Mouse (Mus musculus) thymus, postnatal 10 days (tissue): ENCODE results near the gene Med13l.
A peak's percentile ranks its signal among the peaks of the same experiment; 100 is the strongest.

Experiments used
- DNase-seq, 2 experiments: peaks; one replicate each; pipeline ENCODE4 v3.0.0; 2021; ENCODE audit warnings: low spot score in 2 of 2

Med13l gene

DNA sequence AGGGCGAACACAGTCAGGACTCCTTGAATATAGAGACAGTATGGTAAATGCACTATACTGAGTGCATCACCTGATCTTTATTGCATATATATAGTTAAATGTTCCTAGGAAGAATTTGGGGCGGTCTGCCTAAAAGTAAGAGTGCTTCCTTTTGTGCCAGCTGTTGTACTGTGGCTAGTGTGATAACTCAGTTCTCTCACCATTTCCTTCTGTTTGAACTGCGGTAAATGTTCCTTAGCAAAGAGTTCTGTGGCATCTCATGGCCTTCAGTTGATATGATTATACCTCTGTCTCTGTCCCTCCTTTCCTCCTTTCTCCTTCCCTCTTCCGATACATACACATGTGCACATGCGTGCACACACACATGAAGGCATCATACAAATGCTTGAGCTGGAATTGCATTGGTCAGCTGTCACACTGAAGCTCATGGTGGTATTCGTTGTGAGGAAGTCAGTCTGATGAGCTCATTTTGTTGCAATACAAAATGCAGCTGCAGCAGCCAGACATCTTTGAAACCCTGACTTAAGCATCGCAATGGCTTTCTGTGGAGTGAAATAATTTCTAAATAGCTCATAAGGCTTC, 97.9 kb downstream of the Med13l start:
- DNase-seq, result no peak

DNA sequence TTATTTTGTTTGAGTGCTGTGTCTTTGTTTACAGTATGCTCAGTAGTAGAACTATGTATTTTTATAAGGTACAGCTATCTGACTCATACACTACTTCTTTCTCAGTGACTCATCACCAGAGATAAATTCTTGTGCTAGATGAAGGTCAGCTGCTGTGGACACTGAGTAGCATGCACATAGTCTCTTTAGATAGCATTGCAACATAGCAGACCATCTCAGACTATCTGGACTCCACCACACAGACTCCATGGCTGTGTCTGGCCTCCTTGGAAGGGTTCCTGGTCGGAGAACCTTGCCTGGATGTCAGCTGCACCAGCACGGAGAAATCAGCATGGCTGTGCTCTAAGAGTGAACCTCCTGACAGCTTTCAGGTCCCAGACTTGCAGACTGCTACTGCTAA, 99.2 kb downstream of the Med13l start:
- no peak for DNase-seq

DNA sequence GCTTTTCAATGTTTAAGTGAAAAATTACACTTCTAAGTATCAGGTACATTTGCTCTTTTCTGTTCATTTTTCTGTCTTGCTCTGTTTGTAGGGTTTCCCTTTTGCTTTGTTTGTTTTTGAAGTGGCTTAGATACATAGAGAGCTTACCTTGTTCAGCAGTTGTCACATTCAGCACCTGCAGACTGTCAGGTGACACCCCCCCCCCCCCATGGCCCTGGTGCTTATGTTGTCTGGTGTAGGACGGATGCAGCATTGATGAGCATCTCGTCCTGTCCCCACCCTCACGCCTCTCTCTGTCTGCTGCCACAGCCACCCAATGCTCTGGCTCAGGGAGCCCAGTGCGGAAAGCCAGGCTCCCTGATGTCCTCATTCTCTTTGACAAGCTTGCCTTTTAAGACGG, 101.3 kb downstream of the Med13l start:
- no peak for DNase-seq

GRCm38 (mm10) chr5:118663999-118664398, 103.5 kb downstream of the Med13l start:
- no peak for DNase-seq

- DNase-seq, result no peak
These were observed 104.5 kb downstream of the Med13l start for GRCm38 (mm10) chr5:118665023-118665422.

- no peak for DNase-seq
These were observed 106.1 kb downstream of the Med13l start for GRCm38 (mm10) chr5:118666437-118667207.

DNA sequence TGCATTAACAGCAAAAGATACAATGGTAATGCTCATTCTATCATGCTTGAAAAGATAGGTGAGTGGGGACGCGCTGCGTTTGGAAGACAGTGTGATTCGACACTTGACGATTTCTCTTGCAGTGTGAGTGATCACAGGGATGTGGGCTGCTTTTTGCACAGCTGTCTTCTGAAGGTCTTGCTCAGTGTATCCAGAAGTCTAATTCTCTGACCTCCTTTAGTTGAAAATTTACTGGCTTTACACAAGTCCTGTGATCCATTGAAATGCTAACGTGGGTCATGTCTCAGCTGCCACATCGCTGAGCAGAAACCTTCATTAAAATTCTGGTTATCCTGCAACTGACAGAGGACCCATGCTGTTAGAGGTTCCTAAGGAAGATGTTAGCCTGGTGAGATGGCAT, 107.4 kb downstream of the Med13l start:
- DNase-seq, result no peak

DNA sequence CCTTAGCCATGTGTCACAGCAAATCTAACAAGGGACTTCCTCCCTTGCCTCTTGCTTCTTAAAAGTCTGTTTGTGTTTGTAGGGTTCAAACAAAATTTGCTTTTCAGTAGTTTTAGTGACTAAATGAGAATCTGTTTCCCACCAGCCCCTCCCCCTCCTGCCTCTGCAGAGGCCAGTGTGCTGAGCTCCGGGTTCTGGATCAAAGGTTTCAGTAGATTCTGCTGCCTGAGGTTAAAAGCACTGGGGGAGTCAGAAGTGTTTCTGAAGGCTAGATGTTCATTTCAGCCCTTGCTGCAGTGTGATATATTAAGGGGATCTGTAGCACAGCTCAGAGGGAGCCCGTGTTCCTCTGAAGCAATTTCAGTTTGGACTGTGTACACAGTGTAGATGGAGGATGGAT, 108.5 kb downstream of the Med13l start:
- DNase-seq, result no peak

DNA sequence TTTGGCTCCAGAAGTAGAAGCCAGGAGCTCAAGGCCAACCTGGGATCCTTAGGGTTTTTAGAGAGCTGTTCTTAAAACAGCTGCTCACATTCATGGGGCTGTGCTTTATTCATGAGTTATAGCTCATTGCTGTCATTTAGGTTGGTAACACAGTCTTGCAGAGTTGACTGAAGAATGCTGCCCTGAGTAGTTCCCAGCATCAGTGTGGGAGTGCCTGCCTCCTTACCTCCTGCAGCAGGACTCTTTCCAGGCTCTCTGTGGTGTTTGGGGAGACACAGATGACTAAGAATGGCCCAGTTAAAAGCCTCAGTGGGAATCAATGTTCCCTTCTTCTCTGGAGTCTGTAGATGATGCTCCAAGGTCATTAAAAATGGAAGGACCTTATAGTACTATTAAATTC, 111.6 kb downstream of the Med13l start:
- DNase-seq, result no peak

- no peak for DNase-seq
These were observed 113.4 kb downstream of the Med13l start for GRCm38 (mm10) chr5:118673859-118674258.

DNA sequence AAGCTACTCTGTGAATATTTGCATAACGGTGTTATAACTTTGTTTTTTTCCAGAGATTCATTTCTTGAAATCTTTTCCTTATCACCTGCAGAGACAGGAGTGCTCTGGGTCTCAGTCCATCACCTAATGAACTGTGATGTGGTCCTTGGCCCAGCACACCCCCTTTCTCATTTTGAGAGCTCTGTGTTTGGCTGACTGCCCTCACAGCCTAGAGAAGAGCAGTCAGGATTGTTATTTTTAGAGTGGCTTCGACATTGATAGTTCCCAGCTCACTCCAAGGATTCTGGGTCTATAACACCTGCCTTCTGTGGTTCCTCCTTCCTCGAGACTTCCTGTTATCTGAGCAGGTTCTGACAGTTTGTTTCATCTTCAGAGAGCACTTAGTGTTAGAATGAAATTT, 113.8 kb downstream of the Med13l start:
- no peak for DNase-seq

DNA sequence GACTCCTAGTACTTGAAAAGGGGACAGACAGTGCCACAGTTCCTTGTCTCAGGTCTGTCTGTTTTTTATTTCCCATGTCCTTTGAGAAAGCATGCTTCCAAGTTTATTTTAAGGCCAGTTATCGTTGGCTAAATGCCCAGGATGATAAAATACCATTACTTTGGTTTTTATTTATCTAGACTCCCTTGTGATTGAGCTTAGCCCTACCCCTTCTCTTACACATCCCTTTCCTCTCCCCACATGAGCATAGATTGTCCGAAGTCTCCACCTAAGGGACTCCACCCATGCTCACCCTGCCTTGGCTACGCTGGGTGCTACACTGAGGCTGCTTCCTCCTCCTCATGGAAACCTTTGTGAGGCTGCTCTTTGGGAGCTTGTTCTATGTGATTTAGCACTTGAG, 115.2 kb downstream of the Med13l start:
- no peak for DNase-seq

DNA sequence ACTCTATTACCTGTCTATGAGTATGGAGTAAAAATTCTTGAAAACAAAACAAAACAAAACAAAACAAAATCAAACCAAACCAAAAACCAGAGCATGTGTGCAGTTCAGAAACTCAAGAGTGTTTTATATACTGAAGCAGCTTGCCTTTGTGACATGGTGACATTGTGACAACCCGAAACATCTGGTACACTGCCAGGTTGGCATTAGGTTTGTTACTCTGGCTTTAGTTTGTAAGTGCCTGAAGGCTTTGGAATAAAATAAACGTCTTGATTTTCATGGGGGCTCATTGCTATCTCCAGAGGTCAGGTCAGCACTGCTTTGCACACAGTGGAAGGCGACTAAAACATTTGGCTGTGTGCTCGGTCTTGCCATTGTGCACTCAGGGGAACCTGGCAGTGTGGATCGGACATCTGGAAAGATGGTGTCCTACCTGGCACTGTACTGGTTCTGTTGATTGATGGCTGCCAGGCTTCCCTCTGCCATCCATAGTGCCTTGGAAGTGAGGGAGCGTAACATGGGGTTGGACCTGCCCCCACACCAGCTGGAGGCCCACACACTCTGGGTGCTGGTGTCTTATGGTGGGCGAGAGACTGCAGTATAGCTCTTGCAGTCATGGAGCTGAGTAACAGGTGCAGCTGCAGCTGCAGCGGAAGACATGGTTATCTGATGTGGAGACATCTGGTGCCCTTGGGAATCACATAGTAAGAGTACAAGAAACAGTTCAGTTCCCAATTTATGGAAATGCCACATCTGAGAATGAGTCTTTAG, 115.9 kb downstream of the Med13l start:
- DNase-seq, result peak; percentile 39 to 58

DNA sequence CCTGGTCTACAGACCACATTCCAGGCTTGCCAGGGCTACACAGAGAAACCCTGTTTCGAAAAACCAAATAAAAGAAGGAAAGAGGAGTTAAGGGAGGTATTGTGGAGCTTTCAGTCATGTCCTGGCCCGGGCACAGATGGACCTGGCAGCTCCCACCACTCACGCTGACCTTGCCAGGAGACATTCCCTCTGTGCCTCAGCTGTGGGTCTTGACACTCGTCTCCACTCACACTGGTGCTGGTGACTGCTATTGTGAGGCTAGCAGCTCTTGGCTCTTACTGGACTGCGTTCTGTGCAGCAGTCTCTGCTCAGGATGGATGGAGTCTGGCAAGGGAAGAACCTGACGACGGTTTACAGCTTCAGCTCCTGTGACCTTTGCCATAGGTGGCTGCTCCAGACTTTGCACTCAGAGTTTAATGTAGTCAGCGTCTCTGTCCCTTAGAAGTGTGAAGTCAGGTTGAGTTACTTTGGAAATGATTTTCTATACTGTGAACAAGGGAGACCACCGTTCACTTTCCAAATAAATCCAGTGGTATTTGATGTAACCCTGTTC, 118.9 kb downstream of the Med13l start:
- DNase-seq, result no peak

DNA sequence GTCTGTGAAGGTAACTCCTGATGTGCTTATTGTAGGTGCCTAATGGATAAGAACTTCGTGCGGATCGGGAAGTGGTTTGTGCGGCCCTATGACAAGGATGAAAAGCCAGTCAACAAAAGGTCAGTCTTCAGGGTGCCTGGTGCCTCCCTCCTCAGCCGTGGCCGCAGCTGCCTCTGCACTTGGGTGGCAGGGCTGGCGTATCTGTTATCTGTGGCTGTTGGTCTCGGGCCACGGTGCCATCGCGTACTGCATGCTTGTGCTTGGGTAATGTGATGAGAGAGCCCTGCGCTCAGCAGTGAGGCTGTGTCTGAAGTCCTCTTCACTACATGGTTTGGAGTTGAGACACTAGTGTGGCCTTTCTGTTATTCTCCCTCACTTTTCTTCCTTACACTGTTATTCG, 120.4 kb downstream of the Med13l start:
- DNase-seq, result no peak

GRCm38 (mm10) chr5:118682007-118682406, 121.5 kb downstream of the Med13l start:
- DNase-seq, result no peak

- DNase-seq, result no peak
These were observed 124.7 kb downstream of the Med13l start for GRCm38 (mm10) chr5:118685145-118685544.

GRCm38 (mm10) chr5:118686021-118686420, 125.5 kb downstream of the Med13l start:
- no peak for DNase-seq

GRCm38 (mm10) chr5:118688886-118689835, 128.7 kb downstream of the Med13l start:
- no peak for DNase-seq

- DNase-seq, result no peak
These were observed 130.7 kb downstream of the Med13l start for GRCm38 (mm10) chr5:118691025-118691709.

- DNase-seq, result no peak
These were observed 131.2 kb downstream of the Med13l start for GRCm38 (mm10) chr5:118691710-118692040.
